Mouse (Mus musculus): Measurements from ENCODE around the gene Ltbp1.

DNA sequence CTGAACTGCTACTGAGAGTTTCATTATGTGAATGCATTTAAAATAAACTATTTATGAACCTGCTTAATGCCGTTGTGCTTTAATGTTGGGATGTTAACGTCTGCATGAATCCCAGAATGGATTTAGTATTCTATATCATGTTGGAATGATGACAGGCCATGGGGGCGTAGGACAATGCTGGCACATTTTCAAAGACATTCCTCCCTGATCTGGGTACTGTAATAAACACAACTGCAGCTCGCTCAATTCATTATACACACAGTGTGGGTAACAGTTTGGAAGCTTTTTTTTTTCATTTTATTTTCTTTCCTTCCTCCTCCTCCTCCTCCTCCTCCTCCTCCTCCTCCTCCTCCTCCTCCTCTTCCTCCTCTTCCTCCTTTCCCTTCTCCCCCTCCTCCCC, 82.9 kb downstream of the Ltbp1 start:
- no peak for TF ChIP-seq POLR2A (IDR thresholded peaks at IDR 0.05; ENCODE audit: low read depth, low read length)
- TF ChIP-seq CTCF (IDR thresholded peaks at IDR 0.05; ENCODE audit: extremely low read depth, insufficient read depth, insufficient read length, insufficient replicate concordance) = no peak

Measured in spleen, adult 2 months (tissue).